ENCODE assay signal across 16 mouse cellular contexts in genomic region chr10:126812243-126812755, GRCm38 (mm10).
A peak's percentile ranks its signal among the peaks of the same experiment; 100 is the strongest.
DNase-seq lines count a peak whose midpoint lies in the region; ATAC-seq lines count a peak whose summit lies in the region.
"Had no signal": no experiment of that assay in that cellular context is flagged by ENCODE, and none has a peak within 500 bp of the region (broad histone marks: within the 10 kb centered on the region; RNA-seq: fewer than 3 reads in every experiment).

No protein-coding gene starts in this region.

- no peak overlapping the region for H3K4me3 ChIP-seq in forebrain, embryonic 12.5 days (replicated peaks)
- H3K4me3 ChIP-seq in forebrain, embryonic 16.5 days (replicated peaks; ENCODE audit: low read length) = no peak overlapping the region
- no peak overlapping the region for H3K4me3 ChIP-seq in hindbrain, embryonic 13.5 days
- H3K4me3 ChIP-seq in hindbrain, embryonic 10.5 days = no peak overlapping the region
- H3K4me3 ChIP-seq in midbrain, embryonic 13.5 days (replicated peaks) = no peak overlapping the region
- no peak overlapping the region for H3K4me3 ChIP-seq in midbrain, embryonic 15.5 days
- H3K4me3 ChIP-seq: embryonic facial prominence, embryonic 15.5 days; limb, embryonic 10.5 days had no signal

- WGBS in forebrain, embryonic 12.5 days = 86% methylated on average over 7 of the region's 7 CpGs
- 79% methylated on average over 7 of the region's 7 CpGs for WGBS in forebrain, embryonic 16.5 days
- WGBS in hindbrain, embryonic 13.5 days = 69% methylated on average over 7 of the region's 7 CpGs
- 81% methylated on average over 7 of the region's 7 CpGs for WGBS in hindbrain, embryonic 10.5 days
- WGBS in midbrain, embryonic 13.5 days = 83% methylated on average over 7 of the region's 7 CpGs
- WGBS in midbrain, embryonic 15.5 days = 79% methylated on average over 7 of the region's 7 CpGs

- peaks cover 5% of the 10 kb centered on the region; the same call in 1 of the 2 replicates for H3K4me1 ChIP-seq in forebrain, embryonic 12.5 days
- H3K4me1 ChIP-seq in forebrain, embryonic 16.5 days (replicated peaks; ENCODE audit: control insufficient read depth, insufficient read depth, low read length) = peaks cover 5% of the 10 kb centered on the region
- H3K4me1 ChIP-seq in hindbrain, embryonic 13.5 days (replicated peaks) = peaks cover 18% of the 10 kb centered on the region
- H3K4me1 ChIP-seq in hindbrain, embryonic 10.5 days (replicated peaks) = 0 out of 2 replicates have a peak, but pooled peaks cover 2% of the 10 kb centered on the region
- H3K4me1 ChIP-seq in midbrain, embryonic 13.5 days (replicated peaks) = peaks cover 8% of the 10 kb centered on the region
- 0 out of 2 replicates have a peak, but pooled peaks cover 6% of the 10 kb centered on the region for H3K4me1 ChIP-seq in midbrain, embryonic 15.5 days

- peak; percentile 45; the same call in 1 of the 2 replicates for ATAC-seq in forebrain, embryonic 12.5 days (ENCODE audit: low FRiP score)
- no peak for ATAC-seq in forebrain, embryonic 16.5 days
- ATAC-seq in hindbrain, embryonic 13.5 days (ENCODE audit: low FRiP score) = no peak
- peak; percentile 25; the same call in 1 of the 2 replicates for ATAC-seq in midbrain, embryonic 13.5 days
- no peak for ATAC-seq in midbrain, embryonic 15.5 days (replicated peaks)
- ATAC-seq: Patski had no signal

- H3K27me3 ChIP-seq in forebrain, embryonic 12.5 days = no peaks in the 10 kb centered on the region
- no peaks in the 10 kb centered on the region for H3K27me3 ChIP-seq in forebrain, embryonic 16.5 days (replicated peaks; ENCODE audit: control insufficient read depth, insufficient read depth, low read length)
- H3K27me3 ChIP-seq in hindbrain, embryonic 13.5 days = no peaks in the 10 kb centered on the region
- H3K27me3 ChIP-seq in hindbrain, embryonic 10.5 days (ENCODE audit: insufficient read depth, poor library complexity, severe bottlenecking) = no peaks in the 10 kb centered on the region
- no peaks in the 10 kb centered on the region for H3K27me3 ChIP-seq in midbrain, embryonic 13.5 days
- no peaks in the 10 kb centered on the region for H3K27me3 ChIP-seq in midbrain, embryonic 15.5 days (replicated peaks)
- H3K27me3 ChIP-seq: embryonic facial prominence, embryonic 15.5 days had no signal

- H3K36me3 ChIP-seq in forebrain, embryonic 12.5 days (replicated peaks) = no peaks in the 10 kb centered on the region
- H3K36me3 ChIP-seq in forebrain, embryonic 16.5 days (ENCODE audit: control insufficient read depth, insufficient read depth) = no peaks in the 10 kb centered on the region
- H3K36me3 ChIP-seq in hindbrain, embryonic 13.5 days = no peaks in the 10 kb centered on the region
- no peaks in the 10 kb centered on the region for H3K36me3 ChIP-seq in hindbrain, embryonic 10.5 days
- H3K36me3 ChIP-seq in midbrain, embryonic 13.5 days = no peaks in the 10 kb centered on the region
- H3K36me3 ChIP-seq in midbrain, embryonic 15.5 days (replicated peaks) = no peaks in the 10 kb centered on the region
- H3K36me3 ChIP-seq: embryonic facial prominence, embryonic 15.5 days; limb, embryonic 10.5 days had no signal

- H3K9ac ChIP-seq in forebrain, embryonic 12.5 days = no peak overlapping the region
- H3K9ac ChIP-seq in forebrain, embryonic 16.5 days (replicated peaks; ENCODE audit: low read depth, low read length) = no peak overlapping the region
- no peak overlapping the region for H3K9ac ChIP-seq in hindbrain, embryonic 13.5 days
- H3K9ac ChIP-seq in midbrain, embryonic 13.5 days (replicated peaks) = no peak overlapping the region
- no peak overlapping the region for H3K9ac ChIP-seq in midbrain, embryonic 15.5 days
- H3K9ac ChIP-seq: embryonic facial prominence, embryonic 15.5 days had no signal

- no peak overlapping the region for H3K4me2 ChIP-seq in forebrain, embryonic 12.5 days
- H3K4me2 ChIP-seq in forebrain, embryonic 16.5 days (ENCODE audit: low read length) = no peak overlapping the region
- H3K4me2 ChIP-seq in hindbrain, embryonic 13.5 days = no peak overlapping the region
- H3K4me2 ChIP-seq in midbrain, embryonic 13.5 days (replicated peaks) = no peak overlapping the region
- no peak overlapping the region for H3K4me2 ChIP-seq in midbrain, embryonic 15.5 days
- H3K4me2 ChIP-seq: embryonic facial prominence, embryonic 15.5 days had no signal

- no peaks in the 10 kb centered on the region for H3K9me3 ChIP-seq in forebrain, embryonic 12.5 days
- no peaks in the 10 kb centered on the region for H3K9me3 ChIP-seq in forebrain, embryonic 16.5 days (ENCODE audit: control insufficient read depth, low read length)
- H3K9me3 ChIP-seq in hindbrain, embryonic 13.5 days = no peaks in the 10 kb centered on the region
- H3K9me3 ChIP-seq in hindbrain, embryonic 10.5 days = no peaks in the 10 kb centered on the region
- no peaks in the 10 kb centered on the region for H3K9me3 ChIP-seq in midbrain, embryonic 13.5 days
- no peaks in the 10 kb centered on the region for H3K9me3 ChIP-seq in midbrain, embryonic 15.5 days
- H3K9me3 ChIP-seq: embryonic facial prominence, embryonic 15.5 days; limb, embryonic 10.5 days had no signal

- no peak for DNase-seq in hindbrain, embryonic 10.5 days (ENCODE audit: low spot score)
- peak; percentile 10 for DNase-seq in lung, postnatal 14 days
- no peak for DNase-seq in natural killer cell, adult 2 months (ENCODE audit: low spot score in 2 of 2)
- DNase-seq: cerebellum, adult 18-20 months; gastrocnemius, postnatal 14 days; kidney, postnatal 14 days; layer of hippocampus, postnatal 36 days; right cerebral cortex, adult 18-20 months had no signal

- H3K27ac ChIP-seq in forebrain, embryonic 12.5 days = no peak overlapping the region
- no peak overlapping the region for H3K27ac ChIP-seq in forebrain, embryonic 16.5 days (ENCODE audit: low read length)
- H3K27ac ChIP-seq in hindbrain, embryonic 13.5 days = peak overlapping the region; percentile 52; the same call in 1 of the 2 replicates
- no peak overlapping the region for H3K27ac ChIP-seq in hindbrain, embryonic 10.5 days
- peak overlapping the region; percentile 32; the same call in 1 of the 2 replicates for H3K27ac ChIP-seq in midbrain, embryonic 13.5 days
- H3K27ac ChIP-seq in midbrain, embryonic 15.5 days = no peak overlapping the region
- H3K27ac ChIP-seq: embryonic facial prominence, embryonic 15.5 days; limb, embryonic 10.5 days had no signal

Comparison
In these comparisons a context has a peak if more than half of its experiments do, and no peak if none do; other contexts are left out.
1. ATAC-seq: peak in forebrain, embryonic 12.5 days (single experiment) and midbrain, embryonic 13.5 days (single experiment); none in forebrain, embryonic 16.5 days (single experiment), hindbrain, embryonic 13.5 days (single experiment) and midbrain, embryonic 15.5 days (single experiment).
2. H3K27ac ChIP-seq: peak in hindbrain, embryonic 13.5 days (single experiment) and midbrain, embryonic 13.5 days (single experiment); none in forebrain, embryonic 12.5 days (single experiment), forebrain, embryonic 16.5 days (single experiment), hindbrain, embryonic 10.5 days (single experiment) and midbrain, embryonic 15.5 days (single experiment).